Mouse (Mus musculus) T-cell, adult 66 days (primary cell): ENCODE measurements around the gene Crygc. TPM values are rescaled to one million over a fixed set of nuclear protein-coding genes. Genes with fewer than 3 reads are reported as not detected.

Experiments used
- total RNA-seq, 2 experiments: library from RNA; stranded (reverse); gene quantifications; 3 replicates in 1 of 2; 4 replicates in 1 of 2; pipeline ENCODE4 v1.2.4; 2023

The Crygc gene
- not detected for total RNA-seq

DNA sequence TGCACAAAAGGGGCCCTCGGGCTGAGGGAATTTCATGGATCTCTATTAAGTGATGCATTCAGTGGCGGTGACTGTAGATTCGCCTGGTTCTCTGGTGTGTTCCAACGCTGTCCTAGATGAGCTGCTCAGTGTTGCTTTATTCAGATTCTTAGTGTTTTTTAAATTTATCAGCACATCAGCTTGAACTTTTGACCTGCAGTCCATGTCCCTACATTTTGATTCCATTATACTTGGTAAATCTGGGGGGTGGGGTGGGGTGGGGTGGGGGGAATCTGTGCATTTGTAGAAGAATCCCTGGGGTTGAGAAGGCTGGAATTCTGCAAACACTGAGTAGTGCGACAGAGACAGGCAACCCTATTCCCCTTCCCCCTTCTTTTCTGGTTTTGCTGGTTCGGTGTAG, at the start of gene Crygc:
TSS of gene Crygc (minus strand) at position 101 of the 400 bp plus-strand sequence.

DNA sequence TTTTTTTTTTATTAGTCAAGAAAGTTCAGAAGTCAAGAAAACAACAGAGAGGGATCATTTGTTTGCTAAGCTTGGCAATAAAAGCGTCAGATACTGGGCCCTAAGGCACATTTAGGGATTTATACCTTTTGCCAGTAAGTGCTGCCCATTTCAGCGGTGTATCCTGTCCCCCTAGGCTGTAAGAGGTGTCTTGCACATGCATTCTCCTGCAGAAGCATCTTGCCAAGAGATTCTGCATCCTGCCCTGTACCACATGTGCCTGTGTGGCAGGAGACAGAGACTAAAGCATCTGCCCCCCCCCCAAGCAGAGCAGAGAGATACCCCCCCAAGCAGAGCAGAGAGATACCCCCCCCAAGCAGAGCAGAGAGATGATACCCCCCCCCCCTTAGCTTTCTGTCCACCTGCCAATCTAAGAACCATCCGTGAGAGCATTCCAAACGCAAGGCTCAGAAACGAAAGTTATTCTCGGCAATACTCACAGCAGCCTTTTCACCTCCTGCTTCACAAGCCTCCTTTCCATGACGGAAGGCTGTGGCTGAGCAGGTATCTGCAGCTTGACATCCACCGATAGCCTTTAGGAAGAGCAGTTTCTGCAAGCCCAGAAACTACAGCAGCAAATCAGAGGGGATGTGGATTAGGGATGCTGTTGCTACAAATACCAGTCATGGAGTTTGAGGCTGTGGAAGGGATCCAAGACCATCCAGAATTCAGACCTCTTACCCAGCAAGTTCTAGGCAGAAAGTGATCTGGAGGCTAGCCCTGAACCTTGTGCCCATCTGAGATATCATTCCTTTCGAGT, 49.3 kb upstream of the Crygc start, which contains the start of gene D630023F18Rik:
TSS of gene D630023F18Rik (minus strand) at position 641 of the 799 bp plus-strand sequence.

DNA sequence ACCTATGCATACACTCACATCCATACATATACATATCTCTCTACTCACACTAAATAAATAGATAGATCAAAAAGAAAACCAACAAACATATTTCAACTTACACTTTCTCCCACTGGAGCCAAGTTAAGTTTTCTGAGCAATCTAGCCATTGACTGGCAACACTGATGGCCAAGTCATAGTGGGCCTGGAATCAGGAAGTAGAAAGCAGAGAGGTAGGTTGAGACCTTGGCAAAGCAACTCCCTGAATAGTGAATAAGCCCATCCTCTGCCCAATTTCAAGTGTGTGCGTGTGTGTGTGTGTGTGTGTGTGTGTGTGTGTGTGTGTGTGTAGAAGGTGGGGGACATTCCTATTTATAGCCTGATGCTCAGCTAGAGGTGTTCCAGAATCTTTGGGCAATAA, 45.9 kb upstream of the Crygc start, which contains the start of gene Gm28845:
TSS of gene Gm28845 (minus strand) at position 121 of the 400 bp plus-strand sequence.

DNA sequence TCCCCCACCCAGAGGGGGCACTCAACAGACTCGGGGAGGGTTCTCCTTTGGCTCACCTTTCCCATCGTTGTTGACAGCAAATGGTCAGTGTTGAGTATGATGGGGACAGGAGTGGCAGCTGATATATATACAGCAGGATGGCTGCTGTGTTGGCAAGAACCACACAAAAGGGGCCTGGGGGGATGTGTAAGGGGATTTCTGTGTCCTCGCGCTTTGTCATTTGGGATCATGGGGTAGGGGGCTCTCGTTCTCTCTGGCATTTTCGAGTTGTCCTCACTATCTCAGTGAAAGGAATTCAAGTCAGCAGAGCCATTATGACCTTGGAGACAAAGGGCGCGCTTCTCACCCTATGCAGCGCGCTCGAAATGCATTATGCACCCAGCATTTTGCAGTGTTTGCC, 29.8 kb upstream of the Crygc start, which contains the start of gene Cryga:
TSS of gene Cryga (minus strand) at position 101 of the 400 bp plus-strand sequence.

DNA sequence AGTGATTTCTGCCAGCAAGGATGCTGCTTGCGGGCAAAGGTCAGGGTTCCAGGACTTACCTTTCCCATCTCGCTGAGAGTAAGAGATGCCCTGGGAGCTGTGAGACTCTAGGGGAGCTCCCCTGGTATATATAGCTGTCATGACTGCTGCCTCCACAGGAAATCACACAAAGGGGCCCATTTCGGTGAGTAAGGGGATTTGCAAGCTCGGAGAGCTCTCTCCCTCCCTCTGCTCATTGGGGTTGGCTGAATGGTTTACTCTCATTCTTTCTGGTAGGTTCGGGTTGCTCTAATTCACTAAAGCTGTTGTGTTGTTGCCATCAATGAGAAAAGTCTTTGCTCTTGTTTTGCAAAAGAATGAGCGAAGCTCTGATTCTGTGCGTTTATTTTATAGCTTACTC, 8.7 kb upstream of the Crygc start, which contains the start of gene Crygb:
TSS of gene Crygb (minus strand) at position 101 of the 400 bp plus-strand sequence.

DNA sequence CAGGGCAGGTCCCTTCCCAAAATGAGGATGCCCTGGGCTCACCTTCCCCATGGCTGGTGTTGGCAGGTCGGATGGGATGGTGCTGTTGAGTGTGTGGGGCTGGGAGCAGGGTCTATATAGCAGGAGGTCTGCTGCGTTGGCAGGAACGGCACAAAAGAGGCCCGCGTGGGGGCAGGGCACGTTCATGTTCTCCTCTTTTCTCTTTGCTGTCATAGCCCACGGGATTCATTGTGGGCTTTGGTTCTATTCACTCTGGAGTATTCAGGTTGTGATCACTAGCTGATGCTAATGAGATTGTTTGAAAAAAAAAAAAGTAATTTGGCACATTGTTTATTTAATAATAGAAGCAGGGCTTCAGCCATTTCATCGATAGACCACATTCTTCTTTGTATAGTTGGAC, 10.1 kb downstream of the Crygc start, which contains the start of gene Crygd:
TSS of gene Crygd (minus strand) at position 101 of the 400 bp plus-strand sequence.

DNA sequence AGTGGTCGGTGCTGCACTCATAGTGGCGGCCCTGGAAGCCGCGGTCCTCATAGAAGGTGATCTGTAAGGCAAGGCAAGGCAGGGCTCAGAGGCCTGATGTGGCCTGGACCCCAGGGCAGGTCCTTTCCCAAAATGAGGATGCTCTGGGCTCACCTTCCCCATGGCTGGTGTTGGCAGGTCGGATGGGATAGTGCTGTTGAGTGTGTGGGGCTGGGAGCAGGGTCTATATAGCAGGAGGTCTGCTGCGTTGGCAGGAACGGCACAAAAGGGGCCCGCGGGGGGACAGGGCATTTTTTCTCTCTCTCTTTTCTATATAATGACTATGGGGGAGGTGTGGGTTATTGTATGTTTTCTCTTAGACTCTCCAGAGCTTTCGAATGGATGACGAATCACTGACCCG, 22.5 kb downstream of the Crygc start, which contains the start of gene Cryge:
TSS of gene Cryge (minus strand) at position 198 of the 400 bp plus-strand sequence.

DNA sequence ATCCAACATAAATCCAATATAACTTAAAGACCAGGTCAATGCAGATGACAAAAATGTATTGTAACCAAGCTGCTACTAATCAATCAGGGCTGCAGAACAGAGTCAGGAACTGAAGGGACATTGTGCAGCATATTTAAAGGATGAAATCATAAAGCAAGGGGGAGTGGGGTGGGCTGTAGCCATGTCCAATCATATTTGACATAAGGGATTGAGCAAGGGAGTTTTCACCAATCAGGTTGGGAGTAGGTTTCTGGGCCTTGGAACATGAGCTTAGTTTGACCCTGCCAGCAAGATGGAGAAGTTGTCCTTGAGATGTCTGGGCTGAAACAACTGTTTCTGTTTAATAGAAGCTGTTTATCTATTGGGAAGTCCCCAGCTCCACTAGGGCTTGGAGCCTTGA, 40.8 kb downstream of the Crygc start, which contains the start of gene Akr1cl:
TSS of gene Akr1cl (minus strand) at position 119 of the 400 bp plus-strand sequence.

Other genes starting within 250 kb of the Crygc start
- 10 to 100 TPM in 1 of 2 experiments, 1 to 10 TPM in 1; 8.2 to 11.0 TPM for gene Plekhm3, start 116.9 kb downstream of the Crygc start, total RNA-seq
- not detected for gene Akr1cl, start 40.9 kb downstream of the Crygc start, total RNA-seq
- gene Cryge, start 22.5 kb downstream of the Crygc start, total RNA-seq: not detected
- not detected for gene Crygd, start 10.2 kb downstream of the Crygc start, total RNA-seq
- not detected for gene Crygb, start 8.6 kb upstream of the Crygc start, total RNA-seq
- not detected for gene Cryga, start 29.7 kb upstream of the Crygc start, total RNA-seq
- not detected for gene Gm28845, start 45.9 kb upstream of the Crygc start, total RNA-seq
- not detected for gene D630023F18Rik, start 49.5 kb upstream of the Crygc start, total RNA-seq
- 1 to 10 TPM; 3.3 to 5.1 TPM for gene Idh1, start 112.8 kb upstream of the Crygc start, total RNA-seq
- 10 to 100 TPM; 39.0 to 44.0 TPM for gene Pikfyve, start 113.0 kb upstream of the Crygc start, total RNA-seq
- gene Pth2r, start 208.4 kb upstream of the Crygc start, total RNA-seq: not detected